ENCODE assay signal across 16 mouse cellular contexts in genomic region chr8:71984601-71985000, GRCm38 (mm10). TPM values are rescaled to one million over a fixed set of nuclear protein-coding genes. Genes with fewer than 3 reads are reported as not detected.
DNase-seq lines count a peak whose midpoint lies in the region; ATAC-seq and TF ChIP-seq lines count a peak whose summit lies in the region.
"Had no signal": no experiment of that assay in that cellular context is flagged by ENCODE, and none has a peak within 500 bp of the region (broad histone marks: within the 10 kb centered on the region; RNA-seq: fewer than 3 reads in every experiment).

No protein-coding gene starts in this region.

- H3K4me2 ChIP-seq in lung, postnatal 0 days (replicated peaks; ENCODE audit: low read depth, low read length): no peak overlapping the region
- no peak overlapping the region for H3K4me2 ChIP-seq in stomach, postnatal 0 days (replicated peaks; ENCODE audit: low read depth)
- H3K4me2 ChIP-seq: liver, embryonic 13.5 days; midbrain, embryonic 15.5 days had no signal

- 56% methylated on average over 4 of the region's 4 CpGs for WGBS in lung, postnatal 0 days
- 64% methylated on average over 4 of the region's 4 CpGs for WGBS in stomach, postnatal 0 days

- no peaks in the 10 kb centered on the region for H3K9me3 ChIP-seq in lung, postnatal 0 days (ENCODE audit: low read length)
- H3K9me3 ChIP-seq in stomach, postnatal 0 days (ENCODE audit: control insufficient read depth, low read length): no peaks in the 10 kb centered on the region
- H3K9me3 ChIP-seq: liver, embryonic 13.5 days; midbrain, embryonic 15.5 days had no signal

- H3K27ac ChIP-seq in lung, postnatal 0 days (ENCODE audit: low read length): no peak overlapping the region
- no peak overlapping the region for H3K27ac ChIP-seq in stomach, postnatal 0 days (replicated peaks)
- H3K27ac ChIP-seq: liver, embryonic 13.5 days; midbrain, embryonic 15.5 days had no signal

- ATAC-seq in lung, postnatal 0 days: peak; percentile 14; the same call in 1 of the 2 replicates
- ATAC-seq in stomach, postnatal 0 days (ENCODE audit: low FRiP score, low TSS enrichment): no peak
- no peak for ATAC-seq in megakaryocyte-erythroid progenitor cell, adult 5-6 weeks (replicated peaks; ENCODE audit: low FRiP score, low TSS enrichment, poor library complexity, severe bottlenecking)
- ATAC-seq: midbrain, embryonic 15.5 days had no signal

- H3K36me3 ChIP-seq in lung, postnatal 0 days (ENCODE audit: insufficient read depth, low read length): no peaks in the 10 kb centered on the region
- no peaks in the 10 kb centered on the region for H3K36me3 ChIP-seq in stomach, postnatal 0 days (ENCODE audit: control insufficient read depth, insufficient read depth, low read length)
- H3K36me3 ChIP-seq: liver, embryonic 13.5 days; midbrain, embryonic 15.5 days had no signal

- no peak overlapping the region for H3K9ac ChIP-seq in lung, postnatal 0 days (replicated peaks; ENCODE audit: low read depth)
- H3K9ac ChIP-seq in stomach, postnatal 0 days (ENCODE audit: low read length): no peak overlapping the region
- H3K9ac ChIP-seq: liver, embryonic 13.5 days; midbrain, embryonic 15.5 days had no signal

- no peak for TF ChIP-seq EP300 in lung, postnatal 0 days (IDR thresholded peaks at IDR 0.05)
- TF ChIP-seq EP300 in stomach, postnatal 0 days (optimal IDR thresholded peaks at IDR 0.05): no peak

- peak; percentile 58 for TF ChIP-seq CTCF in lung, postnatal 0 days (IDR thresholded peaks at IDR 0.05)
- TF ChIP-seq CTCF in stomach, postnatal 0 days (IDR thresholded peaks at IDR 0.05; ENCODE audit: low read depth): peak; percentile 66

- no peak overlapping the region for H3K4me3 ChIP-seq in lung, postnatal 0 days (ENCODE audit: low read depth, low read length)
- no peak overlapping the region for H3K4me3 ChIP-seq in stomach, postnatal 0 days (ENCODE audit: low read depth, low read length)
- H3K4me3 ChIP-seq: liver, embryonic 13.5 days; midbrain, embryonic 15.5 days had no signal

- intact Hi-C loops in heart, postnatal 10 days (cut with DNase I): loop anchor here (10.0 kb wide), 1 partner anchor 230 kb away; no protein-coding TSS in a partner anchor

- H3K4me1 ChIP-seq in lung, postnatal 0 days (ENCODE audit: insufficient read depth, low read depth, low read length): no peaks in the 10 kb centered on the region
- H3K4me1 ChIP-seq in stomach, postnatal 0 days (replicated peaks; ENCODE audit: control insufficient read depth, insufficient read depth): 0 out of 2 replicates have a peak, but pooled peaks cover 2% of the 10 kb centered on the region
- H3K4me1 ChIP-seq: liver, embryonic 13.5 days had no signal

- peak; percentile 9 to 16 for DNase-seq in heart, postnatal 10 days
- no peak for DNase-seq in heart, adult 9 months (ENCODE audit: low spot score in 2 of 2)
- peak; percentile 53 for DNase-seq in lung, postnatal 0 days (ENCODE audit: low spot score)
- no peak for DNase-seq in lung, postnatal 4 days
- peak; percentile 46 for DNase-seq in WW6 (ENCODE audit: low read depth, low spot score)
- no peak for DNase-seq in stomach, postnatal 0 days (ENCODE audit: low spot score)
- DNase-seq: cerebellum, postnatal 25 days; liver, embryonic 13.5 days had no signal

- no peaks in the 10 kb centered on the region for H3K27me3 ChIP-seq in lung, postnatal 0 days (replicated peaks; ENCODE audit: insufficient read depth, low read length)
- no peaks in the 10 kb centered on the region for H3K27me3 ChIP-seq in stomach, postnatal 0 days (ENCODE audit: control insufficient read depth, insufficient read depth, low read length)
- H3K27me3 ChIP-seq: liver, embryonic 13.5 days; midbrain, embryonic 15.5 days had no signal

RNA-seq across cellular contexts. Expression of gene Cyp4f18, which starts 24.8 kb away (rescaled TPM):
- total RNA-seq in heart, postnatal 10 days (2021): 1 to 10 TPM in 1 of 2 experiments, under 1 TPM in 1; 0.30 to 1.3 TPM
- polyA plus RNA-seq in lung, postnatal 0 days (2015; fragmentation: Nextera tagmentation; extraction: Ambion mirVana): 9.4 and 11.2 TPM in 2 replicates
- polyA plus RNA-seq in stomach, postnatal 0 days (2015; fragmentation: Nextera tagmentation; extraction: Ambion mirVana): 1.3 and 1.4 TPM in 2 replicates
- 5.0 TPM in 1 of 2 replicates, not detected in the other for total RNA-seq in megakaryocyte-erythroid progenitor cell, adult 5-6 weeks (2014; fragmentation: Nextera tagmentation)
- not detected in 2 replicates for total RNA-seq in megakaryocyte-erythroid progenitor cell, adult 5-6 weeks (2017)
- total RNA-seq: left cerebral cortex, adult 8-10 months had no signal

RNA-seq across cellular contexts. Expression of gene Zfp961, which starts 33.8 kb away (rescaled TPM):
- 1 to 10 TPM; 9.5 to 10.0 TPM for total RNA-seq in heart, postnatal 10 days (2021)
- polyA plus RNA-seq in lung, postnatal 0 days (2015; fragmentation: Nextera tagmentation; extraction: Ambion mirVana): 12.3 and 12.8 TPM in 2 replicates
- 11.2 and 11.8 TPM in 2 replicates for polyA plus RNA-seq in stomach, postnatal 0 days (2015; fragmentation: Nextera tagmentation; extraction: Ambion mirVana)
- total RNA-seq in megakaryocyte-erythroid progenitor cell, adult 5-6 weeks (2014; fragmentation: Nextera tagmentation): 36.1 and 51.7 TPM in 2 replicates
- total RNA-seq in megakaryocyte-erythroid progenitor cell, adult 5-6 weeks (2017): 31.0 and 33.9 TPM in 2 replicates

RNA-seq across cellular contexts. Expression of gene Olfr372, which starts 56.4 kb away (rescaled TPM):
- total RNA-seq in heart, postnatal 10 days (2021): not detected
- polyA plus RNA-seq in lung, postnatal 0 days (2015; fragmentation: Nextera tagmentation; extraction: Ambion mirVana): not detected in 2 replicates
- not detected in 2 replicates for polyA plus RNA-seq in stomach, postnatal 0 days (2015; fragmentation: Nextera tagmentation; extraction: Ambion mirVana)
- total RNA-seq in megakaryocyte-erythroid progenitor cell, adult 5-6 weeks (2014; fragmentation: Nextera tagmentation): not detected in 2 replicates
- not detected in 2 replicates for total RNA-seq in megakaryocyte-erythroid progenitor cell, adult 5-6 weeks (2017)
- total RNA-seq: adrenal gland, postnatal 4 days; left cerebral cortex, adult 8-10 months had no signal
- polyA plus RNA-seq: gonadal fat pad, adult 2 months; intestine, embryonic 14.5 days; liver, embryonic 13.5 days; midbrain, embryonic 15.5 days; small intestine, adult 2 months; testis, adult 2 months had no signal

Comparison
In these comparisons a context has a peak if more than half of its experiments do, and no peak if none do; other contexts are left out.
1. DNase-seq: peak in heart, postnatal 10 days (2 of 2), lung, postnatal 0 days (single experiment) and WW6 (single experiment); none in heart, adult 9 months (0 of 2), lung, postnatal 4 days (0 of 2) and stomach, postnatal 0 days (single experiment).